Mouse (Mus musculus): Measurements from ENCODE around the gene Nek11. TPM values are rescaled to one million over a fixed set of nuclear protein-coding genes. Genes with fewer than 3 reads are reported as not detected.

The Nek11 gene
- polyA plus RNA-seq, 1 experiment from 2014 or later: 4.0 TPM

- Histone ChIP-seq H3K36me3 (ENCODE audit: control insufficient read depth, insufficient read depth, low read length) (no peaks in the 10 kb centered on the region), H3K4me2 (ENCODE audit: low read depth, low read length) (no peak overlapping the region), H3K9me3 (ENCODE audit: control insufficient read depth, low read length) (no peaks in the 10 kb centered on the region), H3K27ac (ENCODE audit: low read depth, low read length) (no peak overlapping the region), H3K4me1 (ENCODE audit: control insufficient read depth, insufficient read depth, low read length) (no peaks in the 10 kb centered on the region), H3K9ac (replicated peaks; ENCODE audit: low read depth, low read length) (no peak overlapping the region), H3K27me3 (ENCODE audit: control insufficient read depth, insufficient read depth, low read length) (no peaks in the 10 kb centered on the region), H3K4me3 (ENCODE audit: low read depth, low read length) (no peak overlapping the region)
- whole genome bisulfite sequencing: 67% methylated on average over 7 of the region's 7 CpGs
- no peak for ATAC-seq (ENCODE audit: low read depth)
Measured at GRCm38 (mm10) chr9:105376411-105376810, 18.9 kb downstream of the Nek11 start.

- Histone ChIP-seq H3K27ac (ENCODE audit: low read depth, low read length) (no peak overlapping the region), H3K9me3 (ENCODE audit: control insufficient read depth, low read length) (no peaks in the 10 kb centered on the region), H3K4me1 (ENCODE audit: control insufficient read depth, insufficient read depth, low read length) (no peaks in the 10 kb centered on the region), H3K27me3 (ENCODE audit: control insufficient read depth, insufficient read depth, low read length) (no peaks in the 10 kb centered on the region), H3K36me3 (ENCODE audit: control insufficient read depth, insufficient read depth, low read length) (no peaks in the 10 kb centered on the region), H3K4me2 (ENCODE audit: low read depth, low read length) (no peak overlapping the region), H3K9ac (replicated peaks; ENCODE audit: low read depth, low read length) (no peak overlapping the region), H3K4me3 (ENCODE audit: low read depth, low read length) (no peak overlapping the region)
- WGBS: 43% methylated on average over 5 of the region's 5 CpGs
- ATAC-seq (ENCODE audit: low read depth): no peak
Measured at GRCm38 (mm10) chr9:105374361-105374760, 21.0 kb downstream of the Nek11 start.

- WGBS: 88% methylated on average over 3 of the region's 3 CpGs
Measured at GRCm38 (mm10) chr9:105368605-105369004, 26.7 kb downstream of the Nek11 start.

DNA sequence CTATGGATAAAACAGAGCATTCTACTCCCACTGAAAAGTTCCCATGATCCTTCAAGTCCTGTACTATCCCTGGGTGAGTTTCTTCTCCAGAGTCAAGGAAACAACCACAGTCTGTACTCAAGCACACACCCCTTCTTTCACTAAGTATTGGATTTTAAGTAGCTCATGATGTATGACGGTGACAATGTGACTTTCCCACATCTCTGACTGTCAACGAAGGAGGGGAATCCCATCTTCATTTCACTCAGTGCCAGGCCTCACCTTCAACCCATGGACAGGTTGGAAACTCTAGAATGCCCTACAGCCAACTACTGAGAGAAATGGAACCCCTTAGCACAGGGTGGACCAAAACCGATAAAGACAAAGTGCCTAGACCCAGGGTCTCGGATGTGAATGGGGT, 29.1 kb downstream of the Nek11 start:
- Histone ChIP-seq H3K4me1 (ENCODE audit: control insufficient read depth, insufficient read depth, low read length) (no peaks in the 10 kb centered on the region), H3K4me2 (ENCODE audit: low read depth, low read length) (no peak overlapping the region), H3K9me3 (ENCODE audit: control insufficient read depth, low read length) (no peaks in the 10 kb centered on the region), H3K36me3 (ENCODE audit: control insufficient read depth, insufficient read depth, low read length) (no peaks in the 10 kb centered on the region), H3K9ac (replicated peaks; ENCODE audit: low read depth, low read length) (no peak overlapping the region), H3K27me3 (ENCODE audit: control insufficient read depth, insufficient read depth, low read length) (no peaks in the 10 kb centered on the region), H3K4me3 (ENCODE audit: low read depth, low read length) (no peak overlapping the region), H3K27ac (ENCODE audit: low read depth, low read length) (no peak overlapping the region)
- WGBS: 95% methylated on average over 4 of the region's 4 CpGs
- no peak for ATAC-seq (ENCODE audit: low read depth)

More at GRCm38 (mm10) chr9:105368605-105369004, 26.7 kb downstream of the Nek11 start:
- H3K36me3 ChIP-seq (ENCODE audit: control insufficient read depth, insufficient read depth, low read length): no peaks in the 10 kb centered on the region
- H3K27me3 ChIP-seq (ENCODE audit: control insufficient read depth, insufficient read depth, low read length): no peaks in the 10 kb centered on the region
- no peak overlapping the region for H3K4me3 ChIP-seq (ENCODE audit: low read depth, low read length)
- H3K9ac ChIP-seq (replicated peaks; ENCODE audit: low read depth, low read length): no peak overlapping the region
- H3K4me2 ChIP-seq (ENCODE audit: low read depth, low read length): no peak overlapping the region
- H3K27ac ChIP-seq (ENCODE audit: low read depth, low read length): no peak overlapping the region
- no peak for ATAC-seq (ENCODE audit: low read depth)
- H3K9me3 ChIP-seq (ENCODE audit: control insufficient read depth, low read length): no peaks in the 10 kb centered on the region
- H3K4me1 ChIP-seq (ENCODE audit: control insufficient read depth, insufficient read depth, low read length): no peaks in the 10 kb centered on the region

- no peak overlapping the region for H3K4me3 ChIP-seq (ENCODE audit: low read depth, low read length)
- no peak overlapping the region for H3K9ac ChIP-seq (replicated peaks; ENCODE audit: low read depth, low read length)
- H3K27ac ChIP-seq (ENCODE audit: low read depth, low read length): no peak overlapping the region
- H3K36me3 ChIP-seq (ENCODE audit: control insufficient read depth, insufficient read depth, low read length): no peaks in the 10 kb centered on the region
- ATAC-seq (ENCODE audit: low read depth): peak; percentile 34; the same call in 1 of the 2 replicates
- H3K4me1 ChIP-seq (ENCODE audit: control insufficient read depth, insufficient read depth, low read length): no peaks in the 10 kb centered on the region
- no peak overlapping the region for H3K4me2 ChIP-seq (ENCODE audit: low read depth, low read length)
- H3K27me3 ChIP-seq (ENCODE audit: control insufficient read depth, insufficient read depth, low read length): no peaks in the 10 kb centered on the region
- 60% methylated on average over 5 of the region's 5 CpGs for WGBS
- no peaks in the 10 kb centered on the region for H3K9me3 ChIP-seq (ENCODE audit: control insufficient read depth, low read length)
Measured at GRCm38 (mm10) chr9:105363520-105364231, 31.6 kb downstream of the Nek11 start.

GRCm38 (mm10) chr9:105362181-105362580, 33.1 kb downstream of the Nek11 start:
- WGBS: 84% methylated on average over 2 of the region's 2 CpGs
- Histone ChIP-seq H3K27me3 (ENCODE audit: control insufficient read depth, insufficient read depth, low read length) (no peaks in the 10 kb centered on the region), H3K9me3 (ENCODE audit: control insufficient read depth, low read length) (no peaks in the 10 kb centered on the region), H3K4me1 (ENCODE audit: control insufficient read depth, insufficient read depth, low read length) (no peaks in the 10 kb centered on the region), H3K4me3 (ENCODE audit: low read depth, low read length) (no peak overlapping the region), H3K36me3 (ENCODE audit: control insufficient read depth, insufficient read depth, low read length) (no peaks in the 10 kb centered on the region), H3K9ac (replicated peaks; ENCODE audit: low read depth, low read length) (no peak overlapping the region), H3K4me2 (ENCODE audit: low read depth, low read length) (no peak overlapping the region), H3K27ac (ENCODE audit: low read depth, low read length) (no peak overlapping the region)
- ATAC-seq (ENCODE audit: low read depth): no peak

GRCm38 (mm10) chr9:105349034-105349433, 46.3 kb downstream of the Nek11 start:
- Histone ChIP-seq H3K4me3 (ENCODE audit: low read depth, low read length) (no peak overlapping the region), H3K27ac (ENCODE audit: low read depth, low read length) (no peak overlapping the region), H3K9me3 (ENCODE audit: control insufficient read depth, low read length) (no peaks in the 10 kb centered on the region), H3K4me1 (ENCODE audit: control insufficient read depth, insufficient read depth, low read length) (no peaks in the 10 kb centered on the region), H3K9ac (replicated peaks; ENCODE audit: low read depth, low read length) (no peak overlapping the region), H3K36me3 (ENCODE audit: control insufficient read depth, insufficient read depth, low read length) (no peaks in the 10 kb centered on the region), H3K4me2 (ENCODE audit: low read depth, low read length) (no peak overlapping the region), H3K27me3 (ENCODE audit: control insufficient read depth, insufficient read depth, low read length) (no peaks in the 10 kb centered on the region)
- peak; percentile 68; the same call in 1 of the 2 replicates for ATAC-seq (ENCODE audit: low read depth)
- 39% methylated on average over 5 of the region's 5 CpGs for WGBS

DNA sequence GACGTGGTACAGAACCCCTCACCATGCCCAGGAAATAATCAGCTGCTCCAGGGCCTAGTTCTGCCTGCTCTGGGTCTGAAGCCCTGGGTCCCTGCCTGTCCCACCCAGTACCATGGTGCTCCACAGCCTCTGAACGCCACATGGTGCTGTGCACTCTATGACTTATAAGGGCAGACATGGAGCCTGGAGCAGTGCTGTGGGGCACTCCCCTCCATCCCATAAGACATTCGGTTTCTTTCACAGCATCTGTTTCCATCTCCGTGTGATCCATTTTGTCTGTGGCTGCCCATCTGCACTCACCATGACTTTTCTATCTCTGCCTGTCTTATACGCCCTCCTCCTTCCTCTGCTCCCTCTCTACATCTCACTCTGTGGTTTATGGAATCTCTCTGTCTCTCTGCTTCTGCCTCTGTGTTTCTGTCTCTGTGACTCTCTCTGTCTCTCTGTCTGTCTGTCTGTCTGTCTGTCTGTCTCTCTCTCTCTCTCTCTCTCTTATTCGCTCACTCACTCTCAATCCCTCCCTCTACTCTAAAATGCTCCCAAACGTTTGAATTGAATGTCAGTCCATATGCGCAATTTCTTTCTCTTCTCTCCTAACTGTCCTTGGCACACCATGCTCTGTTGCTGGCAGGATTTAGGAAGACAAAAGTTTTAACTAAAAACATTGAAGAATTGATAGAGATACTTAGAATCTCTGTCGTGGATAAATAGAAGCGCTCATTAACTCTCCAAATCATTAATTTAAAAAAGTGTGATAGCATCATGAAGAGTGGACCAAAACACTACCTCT, 46.9 kb downstream of the Nek11 start:
- H3K27me3 ChIP-seq (ENCODE audit: control insufficient read depth, insufficient read depth, low read length): no peaks in the 10 kb centered on the region
- no peak overlapping the region for H3K4me2 ChIP-seq (ENCODE audit: low read depth, low read length)
- no peak overlapping the region for H3K9ac ChIP-seq (replicated peaks; ENCODE audit: low read depth, low read length)
- ATAC-seq (ENCODE audit: low read depth): peak; percentile 24; the same call in 1 of the 2 replicates
- 64% methylated on average over 10 of the region's 10 CpGs for WGBS
- H3K9me3 ChIP-seq (ENCODE audit: control insufficient read depth, low read length): no peaks in the 10 kb centered on the region
- H3K4me1 ChIP-seq (ENCODE audit: control insufficient read depth, insufficient read depth, low read length): no peaks in the 10 kb centered on the region
- H3K36me3 ChIP-seq (ENCODE audit: control insufficient read depth, insufficient read depth, low read length): no peaks in the 10 kb centered on the region
- H3K4me3 ChIP-seq (ENCODE audit: low read depth, low read length): no peak overlapping the region
- H3K27ac ChIP-seq (ENCODE audit: low read depth, low read length): no peak overlapping the region

DNA sequence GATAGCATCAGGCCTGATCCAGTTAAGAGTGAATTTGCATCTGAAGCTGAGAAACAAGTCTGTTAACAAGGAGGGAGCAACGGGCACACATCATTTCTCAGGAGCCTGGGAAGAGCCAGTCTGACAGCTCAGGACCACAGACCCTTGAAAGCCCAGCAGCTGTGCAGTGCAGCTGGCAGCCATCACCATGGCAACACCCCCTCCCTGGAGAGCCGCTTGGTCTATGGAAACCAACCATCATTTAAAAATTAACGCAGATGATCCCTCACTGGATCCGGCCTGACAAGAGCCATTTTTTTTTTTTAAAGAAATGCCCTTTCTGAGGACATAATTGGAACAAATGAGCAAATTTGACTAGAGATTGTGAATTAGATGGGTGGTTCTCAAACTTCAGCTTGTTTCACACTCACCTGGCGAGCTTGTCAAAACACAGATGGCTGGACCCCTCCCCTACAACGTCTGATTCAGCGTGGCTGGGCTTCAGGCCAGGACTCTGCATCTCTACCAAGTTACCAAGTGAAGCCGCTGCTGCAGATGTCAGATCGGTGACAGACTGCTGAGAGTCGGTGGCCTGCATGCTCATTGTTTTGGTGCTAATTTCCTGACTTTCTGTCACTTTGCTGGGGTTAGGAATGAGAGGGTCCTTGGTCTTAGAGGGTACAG, 52.2 kb downstream of the Nek11 start:
- Histone ChIP-seq H3K4me3 (ENCODE audit: low read depth, low read length) (no peak overlapping the region), H3K36me3 (ENCODE audit: control insufficient read depth, insufficient read depth, low read length) (no peaks in the 10 kb centered on the region), H3K27ac (ENCODE audit: low read depth, low read length) (peak overlapping the region; percentile 72), H3K9me3 (ENCODE audit: control insufficient read depth, low read length) (no peaks in the 10 kb centered on the region), H3K9ac (replicated peaks; ENCODE audit: low read depth, low read length) (no peak overlapping the region), H3K27me3 (ENCODE audit: control insufficient read depth, insufficient read depth, low read length) (no peaks in the 10 kb centered on the region), H3K4me2 (ENCODE audit: low read depth, low read length) (no peak overlapping the region), H3K4me1 (ENCODE audit: control insufficient read depth, insufficient read depth, low read length) (no peaks in the 10 kb centered on the region)
- 18% methylated on average over 10 of the region's 10 CpGs for whole genome bisulfite sequencing
- peak; percentile 96 for ATAC-seq (ENCODE audit: low read depth)

Measured in neural tube, embryonic 14.5 days (tissue).